Mouse (Mus musculus) thymus, postnatal 4 days (tissue): ENCODE results near the gene Mrpl4.
"Not testable (repeated sequence)": the region's sequence is repeated elsewhere in the genome, so short reads cannot be mapped to it uniquely, and the experiment has no call there.

Experiments
- DNase-seq: peaks from one replicate; pipeline ENCODE4 v3.0.0; 2021

Mrpl4 gene

GRCm38 (mm10) chr9:21043563-21043962 lies 41.0 kb downstream of the Mrpl4 start:
- no peak for DNase-seq

GRCm38 (mm10) chr9:21044785-21045184 lies 42.2 kb downstream of the Mrpl4 start:
- not testable (repeated sequence) for DNase-seq

- DNase-seq: no peak
These were observed 42.7 kb downstream of the Mrpl4 start for GRCm38 (mm10) chr9:21045235-21045634.

GRCm38 (mm10) chr9:21051578-21051977 lies 49.0 kb downstream of the Mrpl4 start:
- DNase-seq: no peak
